Mouse (Mus musculus) left cerebral cortex, postnatal 14 days (tissue): Measurements from ENCODE around the gene Zmiz1. TPM values are rescaled to one million over a fixed set of nuclear protein-coding genes. Genes with fewer than 3 reads are reported as not detected.

Experiments
- DNase-seq, 2 experiments: peaks; one replicate each; pipeline ENCODE4 v3.0.0; 2021 to 2022; ENCODE audit warnings: low spot score in 2 of 2, mixed read lengths in 1 of 2
- intact Hi-C: fragments of 180-260 bp; cut with DNase I; formaldehyde crosslinking; loops from one replicate; pipeline ENCODE4 v1.15.1; 2025
- total RNA-seq, 2 experiments: library from RNA; stranded (reverse); gene quantifications; 2 replicates each; pipeline ENCODE4 v1.2.3; 2021

The Zmiz1 gene
- total RNA-seq, 2 experiments from 2014 or later: 86.2 to 98.9 TPM

DNA sequence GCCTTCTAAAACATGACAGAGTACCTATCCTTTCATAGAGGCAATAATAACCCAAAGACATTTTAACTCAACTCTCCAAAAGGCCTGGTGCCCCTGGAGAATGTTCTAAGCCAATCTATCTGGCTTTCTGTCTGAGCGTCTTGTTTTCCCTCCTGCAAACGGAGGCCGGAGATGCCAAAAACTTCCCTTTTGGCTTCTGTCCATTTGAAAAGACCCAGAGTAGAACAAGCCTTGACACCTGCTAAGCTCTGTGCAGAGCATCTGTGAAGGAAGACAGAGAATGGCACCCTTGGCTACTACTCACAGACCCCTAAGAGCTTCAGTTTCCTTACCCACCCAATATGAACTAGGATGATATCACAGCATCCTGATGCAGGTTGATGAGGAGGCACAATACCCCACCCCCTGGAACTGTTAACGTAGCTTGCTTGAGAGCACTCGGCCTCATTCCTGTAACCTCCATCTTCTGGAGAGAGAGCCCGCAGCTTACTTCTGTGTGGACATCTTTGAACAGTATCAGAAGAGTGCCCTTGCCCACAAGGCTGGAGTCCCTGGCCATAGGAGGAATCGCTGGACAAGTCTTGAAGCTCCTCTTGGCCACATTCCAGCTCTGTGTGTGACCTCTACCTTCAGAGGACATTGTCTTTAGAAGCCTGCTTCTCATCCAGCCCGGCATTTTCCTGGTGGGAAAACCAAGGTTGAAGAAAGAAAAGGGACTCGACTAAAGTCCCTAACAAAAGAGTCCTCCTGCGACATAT, 9.1 kb downstream of the Zmiz1 start:
- intact Hi-C loops: no loop called here
- DNase-seq: no peak

DNA sequence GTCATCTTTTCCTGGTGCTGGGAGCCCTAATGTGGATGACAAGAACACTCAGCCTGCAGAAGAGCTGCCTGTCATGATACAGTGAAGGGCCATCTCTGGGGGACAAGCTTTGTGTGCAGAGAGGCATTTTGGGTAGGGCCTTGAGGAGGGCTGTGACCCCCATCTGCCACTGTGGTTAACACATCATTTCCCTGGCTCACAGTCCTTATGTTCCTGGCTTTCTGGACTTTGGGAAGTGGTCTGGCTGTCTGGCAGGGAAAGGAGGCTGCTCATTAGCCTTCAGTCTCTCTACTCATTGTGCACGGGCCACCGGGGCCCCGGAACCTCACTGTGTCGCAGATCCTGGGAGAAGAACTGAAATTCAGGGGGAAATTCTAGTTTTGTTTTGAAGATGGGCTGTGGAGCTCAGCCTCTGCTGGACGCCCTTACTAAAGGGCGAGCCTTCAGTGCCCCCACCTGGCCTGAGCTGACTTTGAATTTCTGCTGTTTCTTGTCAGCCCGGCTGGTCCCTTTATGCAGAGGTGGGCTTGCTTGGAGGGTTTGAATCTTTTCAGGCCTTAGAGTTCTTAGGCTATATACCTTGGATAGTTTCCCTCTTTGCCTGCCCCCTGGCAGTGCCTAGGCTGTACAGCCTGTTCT, 10.0 kb downstream of the Zmiz1 start:
- DNase-seq: no peak
- intact Hi-C loops: no loop called here

DNA sequence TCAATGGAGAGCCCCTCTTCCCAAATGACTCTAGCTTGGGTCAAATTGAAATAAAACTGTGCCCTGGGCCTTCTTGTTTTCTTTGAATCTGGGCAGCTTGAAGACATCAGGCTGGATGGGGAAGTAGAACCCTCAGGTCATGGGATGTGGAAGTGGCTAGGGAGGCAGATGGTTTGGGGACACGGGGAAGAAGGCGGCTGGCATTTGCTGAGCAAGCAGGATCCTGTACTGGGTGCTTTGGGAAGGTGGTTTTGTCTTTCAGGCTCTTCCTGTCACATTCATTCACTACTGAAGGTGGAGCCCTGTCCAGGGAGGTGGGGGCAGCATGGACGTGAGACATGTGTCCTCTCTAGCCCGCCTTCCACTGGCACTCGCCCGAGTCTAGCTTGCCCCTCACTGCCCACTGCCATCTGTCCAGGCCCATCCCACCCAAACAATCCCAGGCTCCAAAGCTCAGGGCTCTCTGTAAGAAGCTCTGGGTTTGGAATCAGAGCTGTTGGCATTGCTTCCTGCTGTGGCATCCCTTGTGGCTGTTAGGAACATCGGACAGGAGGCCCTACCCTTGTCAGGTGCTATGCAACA, 11.3 kb downstream of the Zmiz1 start:
- intact Hi-C loops: no loop called here
- no peak for DNase-seq

GRCm38 (mm10) chr14:25471035-25471434, 12.1 kb downstream of the Zmiz1 start:
- intact Hi-C loops: no loop called here
- no peak for DNase-seq

DNA sequence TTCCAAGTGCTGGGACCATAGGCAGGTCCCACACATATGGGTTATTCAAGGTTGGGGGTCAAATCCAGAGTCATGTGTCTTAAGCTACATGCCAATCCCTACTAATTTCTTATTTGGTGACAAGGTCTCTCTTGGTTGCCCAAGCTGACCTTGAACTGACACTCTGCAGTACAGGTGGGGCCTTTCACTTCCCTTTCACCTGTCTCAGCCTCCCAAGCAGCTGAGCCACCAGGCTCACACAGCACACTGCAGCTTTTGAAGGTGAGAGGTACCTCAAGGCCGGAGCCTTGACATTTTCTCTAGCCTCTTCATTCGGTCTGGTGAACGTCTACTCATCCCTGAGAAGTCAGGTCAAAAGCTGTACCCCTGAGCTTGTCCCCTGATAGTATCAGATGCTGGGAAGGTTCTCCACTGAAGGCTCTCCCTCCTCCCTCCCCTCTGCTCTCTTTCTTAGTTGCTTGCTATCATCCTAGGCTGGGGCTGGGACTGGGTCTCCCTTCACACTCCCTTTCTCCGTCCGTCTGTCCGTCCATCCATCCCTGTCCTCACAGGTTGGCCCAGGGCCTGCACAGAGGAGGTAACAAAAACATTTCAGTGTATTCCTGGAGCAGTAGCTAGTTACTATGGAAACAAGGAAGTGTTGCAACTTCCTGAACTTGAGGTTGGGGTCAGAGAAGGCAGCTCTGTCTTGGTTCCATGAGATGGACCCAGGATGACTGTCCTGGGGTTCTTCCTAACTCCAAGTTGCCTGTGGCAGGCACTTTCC, 13.3 kb downstream of the Zmiz1 start:
- intact Hi-C loops: no loop called here
- DNase-seq: no peak

- intact Hi-C loops: no loop called here
- DNase-seq: peak in 1 of 2 experiments; percentile 48
These were observed 14.1 kb downstream of the Zmiz1 start for GRCm38 (mm10) chr14:25472981-25473649.

DNA sequence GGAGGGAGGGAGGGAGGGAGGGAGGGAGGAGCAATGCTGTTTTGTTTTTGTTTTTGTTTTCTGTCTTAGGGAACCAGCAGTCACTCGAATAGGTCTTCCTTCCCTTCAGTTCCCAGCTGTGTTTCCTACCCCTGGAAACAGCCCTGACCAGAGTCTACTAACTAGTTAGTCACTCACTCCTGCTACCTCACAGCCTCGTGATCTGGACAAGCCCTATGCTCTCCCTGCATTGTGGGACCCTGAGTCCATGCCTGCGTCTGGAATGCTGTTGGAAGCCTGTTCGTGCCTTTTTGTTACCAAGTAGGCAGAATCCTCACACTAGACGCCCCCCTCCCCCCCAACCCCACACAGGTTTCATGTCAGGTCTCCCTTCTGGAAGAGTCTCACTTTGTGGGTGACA, 15.0 kb downstream of the Zmiz1 start:
- DNase-seq: no peak
- intact Hi-C loops: no loop called here

DNA sequence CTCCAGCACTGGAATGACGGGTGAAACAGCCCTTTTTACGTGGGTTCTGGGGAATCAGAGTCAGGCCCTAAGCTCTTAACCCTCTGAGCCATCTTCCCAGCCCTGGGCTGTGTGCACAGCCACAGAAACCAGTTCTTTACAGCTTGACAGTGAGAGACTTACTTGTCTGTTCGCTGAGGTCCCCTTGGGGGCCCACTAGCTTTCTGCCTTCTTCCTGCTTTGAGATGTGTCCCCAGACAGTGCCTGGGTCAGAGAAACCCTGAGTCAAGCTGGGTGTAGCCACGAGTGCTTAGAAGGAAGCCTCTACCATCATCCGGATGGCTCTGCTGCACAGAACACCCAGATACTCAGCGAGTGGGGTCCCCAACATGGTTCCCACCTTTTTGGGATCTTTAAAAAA, 15.7 kb downstream of the Zmiz1 start:
- intact Hi-C loops: no loop called here
- no peak for DNase-seq

GRCm38 (mm10) chr14:25476048-25476447, 17.1 kb downstream of the Zmiz1 start:
- intact Hi-C loops: no loop called here
- DNase-seq: no peak

GRCm38 (mm10) chr14:25476453-25476852, 17.5 kb downstream of the Zmiz1 start:
- DNase-seq: no peak
- intact Hi-C loops: no loop called here

GRCm38 (mm10) chr14:25477268-25477667, 18.3 kb downstream of the Zmiz1 start:
- intact Hi-C loops: no loop called here
- DNase-seq: no peak

DNA sequence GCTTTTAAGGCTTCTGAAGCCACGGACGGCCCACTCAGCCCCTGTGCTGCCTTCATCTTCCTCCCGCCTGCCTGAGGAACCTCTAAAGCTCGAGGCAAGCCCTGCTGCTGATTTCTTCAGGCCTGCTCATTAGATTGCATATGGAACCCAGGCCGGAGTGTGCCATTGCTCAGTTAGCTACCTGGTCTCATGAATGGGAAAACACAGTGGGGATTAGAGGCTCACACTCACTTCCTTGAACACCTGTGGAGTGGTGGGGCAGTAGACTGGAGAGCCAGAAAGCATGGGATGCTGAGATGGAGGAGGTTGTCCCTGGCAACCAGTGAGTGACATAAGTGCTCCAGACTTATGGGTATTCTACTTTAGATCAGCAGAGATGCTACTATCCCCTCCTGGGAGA, 19.3 kb downstream of the Zmiz1 start:
- no peak for DNase-seq
- intact Hi-C loops: no loop called here

DNA sequence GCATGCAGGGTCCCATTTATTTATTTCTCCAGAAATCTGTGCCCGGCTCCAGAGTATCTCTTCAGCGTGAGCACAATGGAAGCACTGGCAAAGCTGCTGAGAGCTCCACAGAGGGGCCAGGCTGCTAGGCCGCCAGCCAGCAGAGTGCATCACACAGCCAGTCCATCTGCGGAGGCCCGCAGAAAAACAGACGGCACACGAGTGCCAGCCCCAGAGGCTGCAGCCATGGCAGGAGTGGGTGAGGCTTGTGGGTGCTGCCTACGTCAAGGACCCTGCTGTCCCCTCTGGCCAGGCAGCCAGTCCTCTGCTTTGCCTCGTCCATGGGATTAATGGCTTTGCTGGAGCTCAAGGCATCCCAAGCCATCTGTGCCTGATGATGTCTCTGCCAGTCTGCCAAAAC, 19.8 kb downstream of the Zmiz1 start:
- no peak for DNase-seq
- intact Hi-C loops: no loop called here

DNA sequence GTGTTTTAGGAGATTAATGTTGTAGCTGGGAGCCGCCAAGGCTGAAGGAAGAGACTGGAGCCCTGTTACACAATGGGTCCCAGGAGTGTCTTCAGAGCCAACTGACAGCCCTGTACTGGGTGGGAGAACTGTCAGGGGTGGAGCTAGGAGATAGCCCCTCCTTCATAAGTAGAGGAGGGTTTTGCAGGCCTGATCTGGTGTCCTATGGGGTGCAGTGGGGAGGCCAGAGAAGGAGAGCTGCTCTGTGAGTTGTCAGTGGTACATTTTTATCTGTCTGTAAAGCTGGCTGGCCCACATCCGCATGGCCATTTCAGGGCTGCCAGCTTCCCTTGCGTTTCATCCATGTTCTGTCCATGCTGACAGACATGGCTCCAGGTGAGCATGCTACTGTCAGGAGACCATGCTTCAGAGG, 20.9 kb downstream of the Zmiz1 start:
- DNase-seq: no peak
- intact Hi-C loops: no loop called here

- no peak for DNase-seq
- intact Hi-C loops: no loop called here
These were observed 21.5 kb downstream of the Zmiz1 start for GRCm38 (mm10) chr14:25480443-25480842.

DNA sequence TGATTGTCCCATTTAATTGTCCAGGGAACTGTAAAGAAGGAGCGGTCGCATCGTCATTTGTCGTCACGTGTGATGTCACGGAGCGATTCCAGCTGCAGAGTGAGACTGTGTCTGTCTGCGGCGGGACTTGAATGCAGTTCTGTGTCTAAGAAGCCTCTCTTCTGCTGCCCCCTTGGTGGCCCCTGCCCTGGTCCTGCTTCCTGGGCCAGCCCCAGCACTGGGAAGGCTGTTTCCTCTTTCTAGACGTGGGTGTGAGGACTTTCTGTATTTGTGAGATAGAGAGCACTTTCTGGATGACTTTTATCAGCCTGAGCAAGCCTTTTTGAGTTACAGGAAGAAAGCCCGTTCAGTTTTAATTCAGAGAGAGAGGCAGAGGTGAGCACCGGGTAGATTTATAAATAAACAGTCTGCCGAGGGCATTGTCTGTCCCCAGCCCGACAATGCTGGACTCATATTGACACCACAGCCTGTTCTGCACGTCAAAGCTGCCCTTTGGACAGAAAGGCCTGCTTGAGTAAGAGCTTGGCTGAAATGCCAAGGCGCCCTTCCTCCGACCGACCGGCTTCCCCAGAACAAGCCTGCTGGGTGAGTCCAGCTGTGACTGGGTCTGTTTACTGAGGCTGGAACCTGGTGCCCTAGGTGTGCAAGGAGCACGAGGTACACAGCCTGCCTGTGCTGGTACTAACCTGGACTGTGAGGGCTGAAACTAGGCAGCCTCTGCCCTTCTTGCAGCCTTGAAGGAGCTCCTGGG, 22.1 kb downstream of the Zmiz1 start:
- DNase-seq: peak; percentile 31 to 35
- intact Hi-C loops: no loop called here

DNA sequence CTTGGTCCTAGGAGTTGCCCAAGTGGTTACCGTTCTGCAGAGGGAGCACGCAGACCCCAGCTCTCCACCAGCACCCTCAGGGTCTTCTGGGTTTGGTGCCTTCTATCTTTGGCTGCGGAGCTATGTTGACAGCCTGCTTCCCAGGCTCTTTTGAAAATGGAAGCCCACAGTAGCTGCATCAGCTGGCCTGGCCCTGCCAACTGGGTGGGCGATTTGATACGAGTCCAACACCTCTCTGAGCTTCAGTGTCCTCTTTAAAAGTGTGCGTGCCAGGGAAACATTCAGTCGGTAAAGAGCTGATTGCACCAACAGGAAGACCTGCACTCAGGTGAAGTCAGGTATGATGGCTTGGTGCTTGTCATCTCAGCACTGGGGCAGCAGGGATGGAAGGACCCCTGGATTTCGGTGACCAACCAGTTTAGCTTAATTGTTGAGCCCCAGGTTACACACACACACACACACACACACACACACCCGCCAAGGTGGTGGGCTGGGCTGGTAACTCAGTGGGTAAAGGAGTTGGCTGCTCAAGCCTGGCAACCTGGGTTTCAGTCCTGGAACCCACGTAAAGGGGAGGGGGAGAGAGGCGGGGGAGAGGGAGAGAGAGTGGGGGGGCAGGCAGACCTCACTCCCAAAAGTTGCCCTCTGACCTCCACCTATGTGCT, 22.8 kb downstream of the Zmiz1 start:
- intact Hi-C loops: no loop called here
- DNase-seq: no peak

DNA sequence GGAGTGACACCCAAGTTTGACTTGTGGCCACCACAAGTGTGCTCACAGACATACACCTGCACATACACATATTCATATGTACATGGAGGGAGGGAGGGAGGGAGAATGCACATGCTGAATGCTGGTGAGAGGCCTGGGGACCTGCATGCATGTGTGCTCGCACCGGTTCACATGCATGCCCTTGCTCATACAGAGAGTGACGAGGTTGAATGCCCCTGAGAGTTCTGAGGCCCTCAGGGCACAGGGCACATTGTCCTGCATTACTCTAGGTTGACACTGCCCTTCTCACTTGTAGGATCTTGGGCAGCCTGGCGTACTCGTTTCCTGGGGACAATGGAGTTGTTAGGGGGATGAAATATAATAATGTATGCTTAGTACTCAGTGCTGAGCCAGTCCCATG, 23.4 kb downstream of the Zmiz1 start:
- intact Hi-C loops: no loop called here
- no peak for DNase-seq

DNA sequence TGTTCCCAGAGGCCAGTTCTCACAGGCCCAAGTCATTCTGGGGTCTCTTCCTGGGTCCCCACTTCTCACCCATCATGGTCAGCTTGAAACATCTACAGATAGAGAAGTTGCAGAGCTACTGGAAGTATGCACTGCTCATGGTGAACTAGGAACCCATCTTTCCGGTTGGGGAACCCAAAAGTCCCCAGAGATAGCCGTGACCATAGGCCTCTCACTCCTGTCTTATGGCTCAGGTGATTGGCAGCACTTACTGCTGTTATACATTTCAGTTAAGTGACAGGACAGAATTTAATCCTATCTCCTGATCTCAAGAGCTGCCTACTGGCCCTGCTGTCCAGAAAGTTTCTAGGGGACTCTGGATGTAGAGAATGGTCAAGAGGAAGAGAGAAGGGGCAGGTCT, 24.3 kb downstream of the Zmiz1 start:
- no peak for DNase-seq
- intact Hi-C loops: no loop called here
